Mouse (Mus musculus): ENCODE results near the gene Zc3h7a. TPM values are rescaled to one million over a fixed set of nuclear protein-coding genes. Genes with fewer than 3 reads are reported as not detected.

The Zc3h7a gene
- total RNA-seq, 2 experiments from 2014 or later: 10.3 to 16.8 TPM

Small RNA genes within 50 kb of the gene (microRNA-seq; reads per million reads assigned to microRNA genes)
- gene Gm23935: 11.9 reads per million, percentile 27 among the genes with 10 or more reads in this experiment

Other genes with a start within 250 kb of the Zc3h7a start
- gene Snn, start 115.4 kb downstream of the Zc3h7a start, total RNA-seq (2021): 1 to 10 TPM; 2.4 to 3.4 TPM
- gene Litaf, start 110.2 kb downstream of the Zc3h7a start, total RNA-seq (2021): 10 to 100 TPM in 1 of 2 experiments, 1 to 10 TPM in 1; 8.7 to 10.7 TPM
- gene Txndc11, start 41.7 kb downstream of the Zc3h7a start, total RNA-seq (2021): 1 to 10 TPM; 6.7 to 9.0 TPM
- gene Rsl1d1, start 26.9 kb upstream of the Zc3h7a start, total RNA-seq (2021): 10 to 100 TPM; 42.7 to 44.9 TPM
- 10 to 100 TPM; 60.7 to 60.8 TPM for gene Gspt1, start 77.9 kb upstream of the Zc3h7a start, total RNA-seq (2021)
- not detected for gene Tnfrsf17, start 137.4 kb upstream of the Zc3h7a start, total RNA-seq (2021)
- gene Snx29, start 146.5 kb upstream of the Zc3h7a start, total RNA-seq (2021): 10 to 100 TPM; 10.1 to 10.4 TPM